Mouse (Mus musculus) E14TG2a.4 (cell line): ENCODE data around the gene Zdhhc4.

ENCODE experiments used
- CTCF ChIP-seq: conservative IDR thresholded peaks from 2 replicates; pipeline ENCODE4 v1.5.1; 2014; ENCODE audit warnings: low read length
- NANOG ChIP-seq: IDR thresholded peaks from 2 replicates; pipeline ENCODE4 v1.6.1; 2014; ENCODE audit warnings: borderline replicate concordance, low read length, mixed read lengths

GRCm38 (mm10) chr5:143275761-143276160 is 53.3 kb downstream of the Zdhhc4 start:
- TF ChIP-seq CTCF: no peak
- no peak for TF ChIP-seq NANOG
